Mouse (Mus musculus): ENCODE results near the gene Vps53. TPM values are rescaled to one million over a fixed set of nuclear protein-coding genes. Genes with fewer than 3 reads are reported as not detected.

Vps53 gene
- polyA plus RNA-seq, 1 experiment from 2014 or later = 72.0 TPM

- WGBS = 85% methylated on average over 7 of the region's 7 CpGs
- H3K36me3 ChIP-seq (replicated peaks) = peaks cover 33% of the 10 kb centered on the region
- ATAC-seq (replicated peaks) = no peak
Measured at GRCm38 (mm10) chr11:76135641-76136437, 43.6 kb downstream of the Vps53 start.

GRCm38 (mm10) chr11:76130859-76131258 lies 48.6 kb downstream of the Vps53 start:
- Histone ChIP-seq H3K36me3 (replicated peaks) (peaks cover 27% of the 10 kb centered on the region), H3K27ac (no peak overlapping the region), H3K9me3 (no peaks in the 10 kb centered on the region), H3K4me3 (no peak overlapping the region), H3K9ac (no peak overlapping the region), H3K4me2 (no peak overlapping the region), H3K27me3 (replicated peaks) (no peaks in the 10 kb centered on the region), H3K4me1 (no peaks in the 10 kb centered on the region)
- 91% methylated on average over 5 of the region's 5 CpGs for WGBS
- no peak for ATAC-seq (replicated peaks)

More at GRCm38 (mm10) chr11:76135641-76136437, 43.6 kb downstream of the Vps53 start:
- H3K4me2 ChIP-seq = no peak overlapping the region
- no peaks in the 10 kb centered on the region for H3K4me1 ChIP-seq
- no peak overlapping the region for H3K9ac ChIP-seq
- H3K27ac ChIP-seq = no peak overlapping the region
- H3K27me3 ChIP-seq (replicated peaks) = no peaks in the 10 kb centered on the region
- no peak overlapping the region for H3K4me3 ChIP-seq
- no peaks in the 10 kb centered on the region for H3K9me3 ChIP-seq

DNA sequence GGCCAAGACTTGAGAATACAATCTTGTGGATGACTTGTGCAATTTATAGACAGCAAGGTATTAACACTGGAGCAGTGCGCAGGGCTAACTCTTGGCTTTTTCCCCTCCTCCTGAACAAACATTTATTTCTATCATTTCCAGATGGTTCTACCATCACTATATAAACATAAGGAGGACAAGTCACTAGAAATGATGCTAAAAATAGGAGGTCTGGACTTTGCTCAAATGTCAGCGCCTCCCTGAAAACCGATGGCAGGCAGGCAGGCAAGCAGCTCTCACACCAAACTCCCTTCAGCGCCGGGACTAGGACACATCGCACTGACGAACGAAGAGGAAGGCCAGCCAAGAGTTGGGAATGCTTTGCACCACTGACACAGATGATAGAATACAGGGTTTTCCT lies 54.1 kb downstream of the Vps53 start:
- Histone ChIP-seq H3K4me3 (no peak overlapping the region), H3K9me3 (no peaks in the 10 kb centered on the region), H3K9ac (no peak overlapping the region), H3K36me3 (replicated peaks) (peaks cover 22% of the 10 kb centered on the region), H3K4me1 (no peaks in the 10 kb centered on the region), H3K27ac (no peak overlapping the region), H3K27me3 (replicated peaks) (no peaks in the 10 kb centered on the region), H3K4me2 (no peak overlapping the region)
- 91% methylated on average over 8 of the region's 8 CpGs for WGBS
- no peak for ATAC-seq (replicated peaks)

DNA sequence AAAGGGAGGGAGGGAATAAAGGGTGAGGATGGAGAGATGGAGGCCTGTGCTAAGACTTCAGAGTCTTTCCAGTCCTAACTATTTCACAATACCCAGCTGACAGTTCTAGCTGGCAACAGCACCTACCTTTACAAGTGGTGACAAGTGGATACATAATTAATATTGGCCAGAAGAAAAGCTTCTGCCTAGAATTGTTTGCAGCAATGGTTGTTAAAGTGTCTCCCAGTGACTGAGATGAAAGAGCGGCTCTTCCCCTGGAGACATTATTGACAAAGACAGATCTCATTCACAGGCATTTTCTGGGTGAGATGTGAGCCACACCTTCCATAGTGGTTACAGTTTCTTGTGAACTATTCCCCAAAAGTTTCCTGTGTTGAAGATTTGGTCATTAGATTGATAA lies 55.9 kb downstream of the Vps53 start:
- Histone ChIP-seq H3K27ac (no peak overlapping the region), H3K36me3 (replicated peaks) (peaks cover 23% of the 10 kb centered on the region), H3K4me2 (no peak overlapping the region), H3K27me3 (replicated peaks) (no peaks in the 10 kb centered on the region), H3K4me3 (no peak overlapping the region), H3K9me3 (no peaks in the 10 kb centered on the region), H3K4me1 (no peaks in the 10 kb centered on the region), H3K9ac (no peak overlapping the region)
- ATAC-seq (replicated peaks) = no peak
- 84% methylated on average over 1 of the region's 1 CpGs for WGBS

DNA sequence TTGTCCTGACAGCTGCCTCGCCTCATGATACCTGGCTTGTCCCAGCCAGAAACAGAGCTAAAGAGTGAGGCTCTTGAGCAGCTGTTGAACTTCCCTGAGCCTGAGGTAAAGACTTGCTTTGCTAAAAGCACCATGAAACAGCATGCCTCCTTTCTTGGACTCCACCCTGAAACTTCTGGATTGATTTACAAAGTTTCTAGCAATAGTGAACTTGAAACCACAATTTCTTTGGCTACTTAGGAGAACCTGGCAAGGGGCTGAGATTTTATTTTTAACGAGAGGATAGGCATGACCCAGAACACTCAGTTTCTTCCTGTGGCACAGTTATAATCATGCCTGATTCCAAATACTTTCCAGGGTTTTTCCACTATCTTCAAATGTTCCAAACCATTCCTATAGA lies 56.9 kb downstream of the Vps53 start:
- Histone ChIP-seq H3K27ac (no peak overlapping the region), H3K27me3 (replicated peaks) (no peaks in the 10 kb centered on the region), H3K4me3 (no peak overlapping the region), H3K36me3 (replicated peaks) (peaks cover 25% of the 10 kb centered on the region), H3K4me1 (no peaks in the 10 kb centered on the region), H3K9ac (no peak overlapping the region), H3K4me2 (no peak overlapping the region), H3K9me3 (no peaks in the 10 kb centered on the region)
- 76% methylated on average over 2 of the region's 2 CpGs for WGBS
- no peak for ATAC-seq (replicated peaks)

DNA sequence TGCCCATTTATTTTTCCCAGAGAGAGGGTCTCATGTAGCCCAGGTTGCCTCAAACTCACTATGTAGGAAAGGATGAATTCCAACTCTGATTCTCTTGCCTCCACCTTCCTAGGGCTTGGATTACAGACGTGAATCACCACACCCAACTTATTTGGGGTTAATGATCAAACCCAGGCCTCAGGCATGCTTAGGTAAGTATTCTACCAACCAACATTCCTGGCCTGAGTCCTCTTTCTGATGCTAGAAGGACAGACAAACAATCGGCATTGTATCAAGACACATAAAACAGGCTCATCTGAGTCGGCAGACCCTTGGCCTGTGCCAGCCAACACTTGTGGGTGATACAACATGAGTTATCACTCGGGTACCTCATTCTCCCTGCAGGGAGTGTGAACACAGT lies 58.4 kb downstream of the Vps53 start:
- Histone ChIP-seq H3K4me2 (no peak overlapping the region), H3K4me1 (no peaks in the 10 kb centered on the region), H3K27ac (no peak overlapping the region), H3K27me3 (replicated peaks) (no peaks in the 10 kb centered on the region), H3K9me3 (no peaks in the 10 kb centered on the region), H3K36me3 (replicated peaks) (peaks cover 29% of the 10 kb centered on the region), H3K9ac (no peak overlapping the region), H3K4me3 (no peak overlapping the region)
- WGBS = 91% methylated on average over 4 of the region's 4 CpGs
- no peak for ATAC-seq (replicated peaks)

DNA sequence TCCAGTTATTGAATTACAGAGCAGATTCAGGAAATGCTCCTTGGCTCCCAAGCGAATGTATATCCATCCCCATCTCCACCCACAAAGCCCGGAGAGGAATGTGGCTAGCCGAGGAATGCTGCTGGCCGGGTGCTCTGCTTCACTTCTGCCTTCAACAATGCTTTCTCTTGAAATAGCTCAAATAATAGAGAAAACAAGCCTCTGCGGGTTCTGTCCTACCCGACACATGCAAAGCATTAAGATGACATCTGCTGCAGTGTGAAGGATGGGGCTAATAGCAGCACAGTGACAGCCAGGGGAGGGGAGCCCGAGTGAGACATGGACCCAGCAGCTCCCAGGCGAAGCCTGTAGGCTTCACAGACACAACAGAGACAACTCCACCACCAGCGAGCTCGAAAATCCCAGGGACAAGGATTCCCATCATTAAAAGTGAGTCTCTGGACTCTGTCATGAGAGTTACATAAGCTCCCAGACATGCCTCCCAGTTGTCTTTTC lies 59.0 kb downstream of the Vps53 start:
- Histone ChIP-seq H3K27ac (no peak overlapping the region), H3K9ac (no peak overlapping the region), H3K4me1 (no peaks in the 10 kb centered on the region), H3K4me3 (no peak overlapping the region), H3K27me3 (replicated peaks) (no peaks in the 10 kb centered on the region), H3K36me3 (replicated peaks) (peaks cover 26% of the 10 kb centered on the region; the same call in 1 of the 2 replicates), H3K4me2 (no peak overlapping the region), H3K9me3 (no peaks in the 10 kb centered on the region)
- no peak for ATAC-seq (replicated peaks)
- WGBS = 76% methylated on average over 10 of the region's 10 CpGs

- Histone ChIP-seq H3K27me3 (replicated peaks) (no peaks in the 10 kb centered on the region), H3K4me1 (no peaks in the 10 kb centered on the region), H3K9ac (no peak overlapping the region), H3K4me3 (no peak overlapping the region), H3K9me3 (no peaks in the 10 kb centered on the region), H3K4me2 (no peak overlapping the region), H3K36me3 (replicated peaks) (peaks cover 3% of the 10 kb centered on the region; the same call in 1 of the 2 replicates), H3K27ac (no peak overlapping the region)
- no peak for ATAC-seq (replicated peaks)
- WGBS = 98% methylated on average over 3 of the region's 3 CpGs
Measured at GRCm38 (mm10) chr11:76110416-76110815, 69.0 kb downstream of the Vps53 start.

- no peak overlapping the region for H3K27ac ChIP-seq
- H3K4me2 ChIP-seq = no peak overlapping the region
- no peak overlapping the region for H3K9ac ChIP-seq
- H3K9me3 ChIP-seq = no peaks in the 10 kb centered on the region
- H3K36me3 ChIP-seq (replicated peaks) = peaks cover 2% of the 10 kb centered on the region; the same call in 1 of the 2 replicates
- H3K27me3 ChIP-seq (replicated peaks) = no peaks in the 10 kb centered on the region
- H3K4me3 ChIP-seq = no peak overlapping the region
- no peaks in the 10 kb centered on the region for H3K4me1 ChIP-seq
- no peak for ATAC-seq (replicated peaks)
- WGBS = 90% methylated on average over 11 of the region's 11 CpGs
Measured at GRCm38 (mm10) chr11:76106551-76107496, 72.6 kb downstream of the Vps53 start.

DNA sequence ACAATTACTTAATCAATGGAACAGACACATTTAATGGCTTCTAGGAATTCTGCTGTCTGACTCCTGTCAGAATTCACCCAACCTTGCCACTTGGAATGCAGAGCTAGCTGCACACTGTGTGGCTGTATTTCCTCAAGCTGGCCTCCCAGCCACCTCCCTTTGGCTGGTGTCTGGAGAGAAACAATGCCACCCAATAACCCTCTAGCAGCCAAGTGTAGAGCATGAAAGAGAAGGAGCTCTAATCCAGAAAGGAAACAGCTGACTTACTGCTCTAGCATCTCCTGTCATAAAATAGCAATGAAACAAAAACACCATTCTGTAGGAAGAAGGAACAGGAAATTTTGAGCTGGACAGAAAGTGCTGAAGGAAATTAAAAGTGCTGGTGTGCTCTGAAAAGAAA lies 78.3 kb downstream of the Vps53 start:
- no peak overlapping the region for H3K4me2 ChIP-seq
- H3K4me1 ChIP-seq = no peaks in the 10 kb centered on the region
- H3K36me3 ChIP-seq (replicated peaks) = peaks cover 20% of the 10 kb centered on the region; the same call in 1 of the 2 replicates
- no peak overlapping the region for H3K4me3 ChIP-seq
- ATAC-seq (replicated peaks) = no peak
- H3K27ac ChIP-seq = no peak overlapping the region
- H3K9ac ChIP-seq = no peak overlapping the region
- H3K9me3 ChIP-seq = no peaks in the 10 kb centered on the region
- H3K27me3 ChIP-seq (replicated peaks) = no peaks in the 10 kb centered on the region

DNA sequence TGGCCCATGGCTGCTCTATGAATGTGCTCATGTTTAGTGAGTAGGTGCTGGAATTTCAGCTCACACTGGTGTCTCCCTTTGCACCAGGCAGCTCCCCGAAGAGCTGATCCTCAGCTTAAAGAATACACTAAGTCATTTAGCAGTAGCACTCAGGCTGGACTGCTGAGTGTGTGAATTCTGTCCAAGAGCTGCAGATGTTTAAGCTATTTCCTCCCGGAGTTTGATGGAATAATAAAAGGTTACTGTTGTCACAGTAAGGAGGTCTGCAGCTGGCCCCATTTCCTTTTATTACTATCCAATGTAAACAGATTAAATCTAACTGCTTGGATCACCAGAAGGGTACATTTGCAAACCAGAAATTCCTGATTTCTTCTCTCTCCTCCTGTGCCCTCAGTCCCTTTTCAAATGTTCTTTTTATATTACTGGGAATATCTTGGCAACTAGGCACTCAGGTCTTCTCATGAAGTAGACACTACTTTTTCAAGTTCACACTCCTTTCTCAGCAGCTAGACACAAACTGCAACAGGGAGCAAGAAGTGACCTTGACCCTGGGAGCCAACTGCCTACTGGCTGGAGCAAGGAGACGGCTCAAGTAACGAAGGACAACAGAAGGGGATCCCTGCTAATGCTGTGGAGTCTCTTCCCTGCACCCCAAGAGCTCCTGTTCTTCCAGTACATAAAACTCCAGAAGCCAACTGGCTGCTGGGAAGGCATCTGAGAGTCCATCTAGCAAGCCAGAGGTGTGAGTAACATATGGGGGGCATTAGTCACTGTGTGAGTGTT lies 80.1 kb downstream of the Vps53 start:
- Histone ChIP-seq H3K4me3 (no peak overlapping the region), H3K9me3 (no peaks in the 10 kb centered on the region), H3K27me3 (replicated peaks) (no peaks in the 10 kb centered on the region), H3K9ac (no peak overlapping the region), H3K4me2 (no peak overlapping the region), H3K27ac (no peak overlapping the region), H3K4me1 (no peaks in the 10 kb centered on the region), H3K36me3 (replicated peaks) (peaks cover 20% of the 10 kb centered on the region; the same call in 1 of the 2 replicates)
- 79% methylated on average over 4 of the region's 4 CpGs for WGBS
- no peak for ATAC-seq (replicated peaks)

DNA sequence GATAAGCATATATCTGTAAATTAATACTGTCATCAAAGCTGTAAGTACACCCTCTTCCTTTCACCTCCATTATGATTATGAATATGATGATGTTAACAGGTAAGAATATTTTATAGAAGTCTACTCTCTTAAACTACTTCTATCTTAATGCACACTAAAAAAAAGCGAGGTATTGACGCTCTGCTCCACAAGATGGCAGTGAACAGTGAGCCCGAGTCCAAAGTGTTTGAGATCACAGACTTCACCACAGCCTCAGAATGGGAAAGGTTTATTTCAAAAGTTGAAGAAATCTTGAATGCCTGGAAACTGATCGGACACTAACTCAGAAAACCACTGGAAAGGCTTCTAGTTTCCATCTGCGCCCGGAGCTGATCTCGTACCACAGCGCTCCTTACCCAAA lies 85.8 kb downstream of the Vps53 start:
- no peak overlapping the region for H3K4me3 ChIP-seq
- ATAC-seq (replicated peaks) = no peak
- 89% methylated on average over 8 of the region's 8 CpGs for WGBS

More for the DNA sequence above, 85.8 kb downstream of the Vps53 start:
- no peaks in the 10 kb centered on the region for H3K27me3 ChIP-seq (replicated peaks)
- no peak overlapping the region for H3K9ac ChIP-seq
- no peaks in the 10 kb centered on the region for H3K9me3 ChIP-seq
- no peak overlapping the region for H3K4me2 ChIP-seq
- no peak overlapping the region for H3K27ac ChIP-seq
- no peaks in the 10 kb centered on the region for H3K4me1 ChIP-seq
- peaks cover 15% of the 10 kb centered on the region for H3K36me3 ChIP-seq (replicated peaks)

Data from midbrain, embryonic 15.5 days (tissue).